Mouse (Mus musculus) kidney, embryonic 14.5 days (tissue): ENCODE data around the gene Hlx. TPM values are rescaled to one million over a fixed set of nuclear protein-coding genes. Genes with fewer than 3 reads are reported as not detected.
A peak's percentile ranks its signal among the peaks of the same experiment; 100 is the strongest.

ENCODE experiments used
- ATAC-seq: fragments of 200-750 bp; cut with Nextera tagmentation; 2 replicates; pipeline ENCODE4 v1.8.0; 2017; ENCODE audit warnings: moderate number of reproducible peaks, mild to moderate bottlenecking, moderate TSS enrichment, moderate library complexity; ENCODE audit not compliant: low FRiP score, low TSS enrichment
- H3K27ac ChIP-seq: fragments of 300-500 bp; sonication (generic); 2 replicates; pipeline ENCODE4 v1.5.1; 2014; ENCODE audit warnings: low read depth, mild to moderate bottlenecking, low read length, moderate library complexity, mixed read lengths
- H3K27me3 ChIP-seq: fragments of 300-500 bp; sonication (generic); 2 replicates; pipeline ENCODE4 v1.6.1; 2014; ENCODE audit warnings: mild to moderate bottlenecking, low read length; ENCODE audit not compliant: control insufficient read depth, insufficient read depth
- H3K36me3 ChIP-seq: fragments of 300-500 bp; sonication (generic); 2 replicates; pipeline ENCODE4 v1.6.1; 2014; ENCODE audit warnings: low read length, mixed read lengths; ENCODE audit not compliant: control insufficient read depth, insufficient read depth
- H3K4me1 ChIP-seq: fragments of 300-500 bp; sonication (generic); 2 replicates; pipeline ENCODE4 v1.6.1; 2014; ENCODE audit warnings: low read length, mixed read lengths; ENCODE audit not compliant: control insufficient read depth, insufficient read depth
- H3K4me2 ChIP-seq: fragments of 300-500 bp; sonication (generic); replicated peaks from 2 replicates; pipeline ENCODE4 v1.6.1; 2014; ENCODE audit warnings: low read depth, mild to moderate bottlenecking, low read length
- H3K4me3 ChIP-seq: fragments of 300-500 bp; sonication (generic); 2 replicates; pipeline ENCODE4 v1.5.1; 2014; ENCODE audit warnings: mild to moderate bottlenecking, low read length
- H3K9ac ChIP-seq: fragments of 300-500 bp; sonication (generic); 2 replicates; pipeline ENCODE4 v1.6.1; 2014; ENCODE audit warnings: low read depth, mild to moderate bottlenecking, low read length, moderate library complexity
- H3K9me3 ChIP-seq: fragments of 300-500 bp; sonication (generic); 2 replicates; pipeline ENCODE4 v1.6.1; 2016; ENCODE audit warnings: low read length; ENCODE audit not compliant: control insufficient read depth
- WGBS: fragments of 180-500 bp; shearing (Covaris S2); extraction: QIAGEN DNeasy Blood & Tissue Kit; methylation state at CpG from one replicate; pipeline ENCODE4 v1.1.7; 2014; 5-methylcytosine and 5-hydroxymethylcytosine counted together
- polyA plus RNA-seq: library from polyadenylated mRNA; unstranded; fragments of >200 nt; fragmentation: Nextera tagmentation; extraction: Ambion mirVana; gene quantifications from 2 replicates; pipeline ENCODE4 v1.2.1, GENCODE M21; 2014

Hlx gene
- polyA plus RNA-seq, 1 experiment from 2014 or later: 8.0 TPM

GRCm38 (mm10) chr1:184679416-184679965 lies 52.9 kb downstream of the Hlx start:
- Histone ChIP-seq H3K4me3 (no peak overlapping the region), H3K4me2 (no peak overlapping the region), H3K36me3 (no peaks in the 10 kb centered on the region), H3K27ac (no peak overlapping the region), H3K4me1 (no peaks in the 10 kb centered on the region), H3K9ac (no peak overlapping the region), H3K9me3 (no peaks in the 10 kb centered on the region), H3K27me3 (peaks cover 9% of the 10 kb centered on the region; the same call in 1 of the 2 replicates)
- ATAC-seq: peak; percentile 52; the same call in 1 of the 2 replicates
- 51% methylated on average over 8 of the region's 8 CpGs for WGBS

- H3K9ac ChIP-seq: no peak overlapping the region
- H3K4me2 ChIP-seq: no peak overlapping the region
- no peaks in the 10 kb centered on the region for H3K36me3 ChIP-seq
- H3K4me3 ChIP-seq: no peak overlapping the region
- WGBS: 12% methylated on average over 2 of the region's 2 CpGs
- H3K4me1 ChIP-seq: no peaks in the 10 kb centered on the region
- H3K27me3 ChIP-seq: peaks cover 6% of the 10 kb centered on the region; the same call in 1 of the 2 replicates
- no peak overlapping the region for H3K27ac ChIP-seq
- ATAC-seq: 0 out of 2 replicates have a peak, but pooled peaks have one; percentile 28
- H3K9me3 ChIP-seq: no peaks in the 10 kb centered on the region
Measured at GRCm38 (mm10) chr1:184677641-184678040, 54.8 kb downstream of the Hlx start.

Other genes starting within 250 kb of the Hlx start
- 0.28 and 0.41 TPM in 2 replicates for gene Marc1, start 78.7 kb upstream of the Hlx start, polyA plus RNA-seq
- gene Marc2, start 113.8 kb upstream of the Hlx start, polyA plus RNA-seq: 177 and 178 TPM in 2 replicates
- 2.2 and 2.3 TPM in 2 replicates for gene C130074G19Rik, start 150.6 kb upstream of the Hlx start, polyA plus RNA-seq